Mouse (Mus musculus) liver (tissue): ENCODE data around the gene 2900026A02Rik.

Experiments
- DNase-seq: peaks from one replicate; pipeline ENCODE4 v3.0.0-alpha.2; 2020; ENCODE audit warnings: mixed read lengths

2900026A02Rik gene

DNA sequence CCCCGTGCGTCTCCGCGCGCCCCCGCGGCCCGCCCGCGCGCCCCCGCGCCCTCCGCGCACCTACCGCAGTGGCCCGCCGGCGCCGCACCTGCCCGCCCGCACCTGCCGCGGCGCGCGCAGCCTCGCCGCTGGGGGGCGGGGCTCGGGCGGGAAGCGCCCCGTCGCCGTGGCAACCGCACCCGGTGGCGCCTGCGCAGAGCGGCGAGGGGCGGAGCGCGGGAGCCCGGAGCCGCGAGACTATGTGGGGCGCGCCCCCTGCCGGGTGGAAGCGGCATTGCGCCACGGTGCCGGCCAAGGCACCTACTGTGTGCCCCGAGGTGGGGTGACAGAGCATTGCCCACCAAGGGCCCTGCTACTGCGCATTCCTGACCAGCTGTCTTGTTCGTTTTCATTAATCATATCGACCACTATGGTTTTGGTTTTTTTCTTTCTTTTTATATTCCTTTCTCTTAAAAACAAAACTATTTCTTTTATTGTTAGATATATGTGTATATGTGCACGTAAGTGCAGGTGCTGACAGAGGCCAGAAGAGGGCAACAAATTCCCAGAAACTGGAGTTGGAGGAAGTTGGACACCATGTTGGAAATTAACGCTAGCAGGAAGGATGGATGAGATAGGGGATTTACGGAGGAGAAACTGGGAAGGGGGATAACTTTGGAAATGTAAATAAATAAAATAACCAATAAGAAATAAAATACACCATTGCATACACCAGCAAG, at the start of gene 2900026A02Rik:
Gene 2900026A02Rik (minus strand): TSS at position 90 of the 719 bp plus-strand sequence.
- peak; percentile 70 for DNase-seq

DNA sequence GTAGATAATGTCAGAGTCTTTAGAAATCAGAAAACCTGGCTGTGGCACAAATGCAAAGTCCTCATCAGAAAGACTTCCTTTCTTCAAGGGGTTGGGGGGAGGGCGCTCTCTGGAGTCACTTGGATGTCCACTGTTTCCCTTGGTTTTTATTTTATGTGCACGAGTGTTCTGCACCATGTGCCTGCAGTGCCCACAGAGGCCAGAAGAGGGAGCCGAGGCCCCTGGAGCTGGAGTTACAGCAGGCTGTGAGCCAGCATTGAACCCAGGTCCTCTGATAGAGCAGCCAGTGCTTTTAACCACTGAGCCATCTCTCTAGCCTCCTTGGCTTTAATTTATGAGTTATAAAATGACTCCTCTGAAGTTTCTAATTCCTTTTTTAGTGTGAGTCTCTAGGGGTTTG, 49.0 kb upstream of the 2900026A02Rik start:
- no peak for DNase-seq

DNA sequence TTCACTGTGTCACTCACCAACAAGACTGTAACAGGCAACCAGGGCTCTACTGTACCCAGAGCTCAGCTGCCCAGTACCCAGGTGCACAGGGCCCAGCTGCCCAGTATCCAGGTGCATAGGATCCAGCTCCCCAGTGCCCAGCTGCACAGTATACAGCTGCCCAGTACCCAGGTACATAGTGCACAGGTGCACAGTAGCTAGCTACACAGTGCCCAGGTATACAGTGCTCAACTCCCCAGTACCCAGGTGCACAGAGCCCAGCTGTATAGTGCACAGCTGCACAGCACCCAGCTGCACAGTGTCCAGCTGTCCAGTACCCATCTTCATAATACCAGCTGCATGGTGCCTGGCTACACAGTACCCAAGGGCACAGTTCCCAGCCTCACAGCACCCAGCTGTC, 47.2 kb upstream of the 2900026A02Rik start:
- DNase-seq = no peak

DNA sequence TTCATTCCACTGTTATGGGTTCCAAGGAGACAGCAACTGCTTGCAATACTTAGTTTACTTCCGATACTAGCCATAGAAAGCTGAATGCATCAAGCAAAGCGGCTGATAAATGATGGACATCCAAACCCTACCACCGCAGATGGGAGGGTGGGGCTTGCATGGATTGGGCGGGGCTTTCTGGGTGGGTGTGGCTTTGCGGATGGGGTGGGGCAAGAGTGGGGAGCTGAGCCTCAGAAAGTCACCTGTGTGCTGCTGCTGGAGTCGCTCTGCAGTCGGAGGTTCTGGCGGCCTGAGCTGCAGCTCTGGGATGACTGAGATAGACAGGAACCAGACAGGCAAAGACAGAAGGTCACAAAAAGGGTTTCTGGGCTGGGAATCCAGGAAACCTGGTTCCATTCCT, 44.6 kb upstream of the 2900026A02Rik start:
- no peak for DNase-seq

DNA sequence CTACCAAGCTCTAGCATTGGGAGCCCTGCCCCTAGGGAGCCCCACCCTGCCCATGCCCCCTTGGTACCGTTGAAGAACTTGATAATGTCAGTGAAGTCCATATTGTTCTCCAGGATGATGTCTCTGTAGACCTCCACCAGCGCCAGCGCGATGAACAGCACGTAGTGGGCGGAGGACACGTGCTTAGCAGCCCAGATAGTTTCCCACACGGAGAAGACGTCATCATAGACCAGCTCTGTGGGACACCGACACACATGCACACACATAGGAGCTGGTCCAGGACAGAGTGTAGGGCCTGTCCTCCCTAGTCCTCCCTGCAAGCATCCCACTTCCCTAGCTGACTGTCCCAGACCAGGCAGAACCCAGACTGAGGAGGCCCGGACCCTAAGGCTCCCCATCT, 29.8 kb upstream of the 2900026A02Rik start:
- no peak for DNase-seq

DNA sequence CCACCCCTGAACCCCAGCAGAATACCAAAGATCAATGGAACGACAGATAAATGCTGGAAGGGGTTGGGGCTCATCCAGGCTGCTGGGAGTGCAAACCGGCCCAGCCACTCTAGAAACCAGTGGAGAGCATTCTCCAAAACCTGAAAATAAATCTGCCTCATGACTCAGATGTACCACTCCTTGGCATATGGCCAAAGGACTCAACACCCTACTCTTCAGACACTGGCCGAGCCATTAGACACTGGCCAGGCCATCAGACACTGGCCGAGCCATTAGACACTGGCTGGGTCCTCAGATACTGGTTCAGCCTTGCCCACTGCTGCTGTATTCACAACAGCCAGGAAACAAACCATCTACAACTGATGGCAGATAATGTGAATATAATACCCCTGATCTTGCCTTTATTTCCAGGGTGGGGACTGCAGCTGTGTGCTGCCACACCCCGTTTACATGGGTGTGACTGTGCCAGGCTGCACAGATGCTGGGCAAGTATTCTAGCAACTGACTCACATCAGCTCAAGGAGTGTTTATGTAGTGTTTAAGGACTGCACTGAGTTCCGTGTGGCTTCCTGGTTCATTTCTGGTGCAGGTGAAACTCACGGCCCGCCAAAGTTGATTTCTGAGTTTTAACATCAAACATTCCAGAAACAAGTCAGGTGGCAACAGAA, 28.4 kb upstream of the 2900026A02Rik start:
- no peak for DNase-seq

DNA sequence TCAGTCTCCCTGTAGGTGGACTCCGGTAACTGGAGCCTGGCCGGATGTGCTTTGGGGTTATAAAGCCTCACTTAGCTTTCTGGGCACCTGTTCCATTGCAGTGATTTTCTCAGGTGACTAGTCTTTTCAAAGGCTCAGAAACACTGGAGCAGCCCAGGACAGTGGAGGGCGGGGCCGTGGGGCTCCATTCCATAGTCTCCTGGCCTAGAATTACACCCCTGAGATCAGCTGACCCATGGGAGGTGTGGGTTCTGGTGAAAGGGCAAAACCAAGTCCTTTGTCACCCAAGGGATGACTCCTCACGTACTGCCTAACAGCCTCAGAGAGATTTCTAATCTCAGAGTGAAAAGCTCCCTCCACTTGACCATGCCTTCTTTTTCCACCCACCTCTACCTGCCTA, 9.2 kb upstream of the 2900026A02Rik start:
- no peak for DNase-seq

DNA sequence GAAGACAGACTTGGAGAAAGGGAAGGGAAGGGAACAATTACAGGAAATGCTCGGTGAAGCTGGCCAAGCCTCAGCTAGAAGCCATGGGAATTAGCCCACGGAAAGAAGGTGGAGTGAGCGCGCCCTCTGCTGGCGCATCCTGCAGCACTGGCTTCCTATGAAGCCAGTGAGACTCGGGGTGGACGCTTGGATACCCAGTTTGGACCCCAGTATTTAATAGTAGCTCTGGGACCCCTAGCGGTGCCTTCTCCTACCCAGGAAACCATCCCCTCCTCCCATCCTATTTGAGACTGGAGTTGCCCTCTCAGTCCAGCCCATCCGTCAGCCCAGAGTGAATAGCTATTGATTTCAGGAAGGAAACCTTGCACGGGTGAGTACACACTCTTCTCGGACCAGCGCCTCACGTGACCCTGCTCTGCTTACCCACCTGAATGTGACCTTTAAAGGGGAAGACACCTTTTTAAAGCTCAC, 5.6 kb upstream of the 2900026A02Rik start, which contains the start of gene Tmem211:
Gene Tmem211 (plus strand): TSS at position 278 of the 471 bp plus-strand sequence.
- DNase-seq = peak; percentile 78

DNA sequence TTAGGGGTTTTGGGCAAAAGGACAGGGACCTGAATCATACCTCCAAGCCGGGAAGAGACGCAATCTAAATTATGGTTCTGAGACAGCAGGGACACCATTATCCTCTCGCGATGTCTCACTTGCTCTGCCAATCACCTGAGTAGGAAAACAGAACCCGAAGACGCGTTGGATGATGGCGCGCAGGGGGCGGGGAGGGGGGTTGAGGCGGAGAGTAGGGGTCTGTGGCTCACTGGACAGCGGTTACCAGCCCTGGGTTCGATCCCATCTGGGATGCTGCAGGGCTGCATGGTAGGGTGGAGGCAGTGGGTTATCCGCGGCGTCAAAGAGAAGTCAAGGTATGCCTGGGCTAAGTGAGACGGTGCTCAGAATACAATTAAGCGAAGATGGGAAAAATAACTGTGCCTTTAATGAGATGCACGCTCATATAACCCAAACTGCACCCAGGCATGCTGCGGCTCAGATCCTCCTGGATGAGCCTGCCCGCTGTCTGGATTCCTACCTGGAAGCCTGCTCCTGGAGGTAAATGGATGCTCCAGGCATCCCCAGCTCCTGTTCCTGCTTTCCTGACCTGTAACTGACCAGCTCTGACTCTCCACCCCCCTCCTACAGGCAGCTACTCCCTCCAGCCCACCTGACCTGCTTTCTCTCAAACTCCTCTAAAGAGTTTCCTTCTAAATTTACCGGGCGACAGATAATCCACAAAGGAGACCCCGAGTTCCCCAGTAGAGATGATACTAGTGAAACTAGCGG, 4.8 kb upstream of the 2900026A02Rik start:
- no peak for DNase-seq

DNA sequence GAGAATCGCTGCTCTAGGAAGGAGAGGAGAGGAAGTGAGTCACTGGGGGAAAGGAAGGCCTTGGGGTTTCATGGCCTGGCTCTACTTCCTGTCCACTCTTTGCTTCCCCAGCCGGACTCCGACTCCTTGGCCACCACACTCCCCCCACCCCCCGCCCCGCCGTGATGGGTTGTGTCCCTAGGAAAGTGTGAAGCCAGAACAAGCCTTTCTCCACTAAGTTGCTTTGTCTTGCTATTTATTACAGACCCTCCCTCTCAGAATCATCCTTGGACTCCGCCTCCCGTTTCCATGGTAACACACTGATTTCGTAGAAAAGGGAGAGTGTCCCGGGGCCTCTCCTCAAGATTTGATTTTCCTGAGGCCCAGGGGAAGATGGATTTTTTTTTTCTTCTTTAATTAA, 4.2 kb upstream of the 2900026A02Rik start:
- DNase-seq = no peak

DNA sequence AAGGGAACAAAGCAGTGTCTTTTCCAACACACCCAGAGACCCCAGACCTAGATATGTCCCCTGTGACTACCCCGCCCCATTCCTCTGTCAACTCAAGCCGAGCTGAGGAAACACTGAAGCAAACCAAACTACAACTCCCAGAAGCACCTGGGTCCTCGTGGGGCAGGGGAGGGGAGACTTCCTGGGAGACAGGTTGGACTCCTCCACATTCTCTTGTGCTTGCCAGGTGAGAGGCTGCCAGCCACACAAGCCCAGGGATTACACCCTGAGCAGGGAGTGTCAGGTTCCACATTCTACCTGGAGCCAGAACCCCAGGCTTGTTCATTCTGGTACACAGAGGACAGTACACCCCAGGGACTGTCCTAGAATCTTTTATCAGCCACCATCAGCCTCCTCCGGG, 2.9 kb upstream of the 2900026A02Rik start:
- no peak for DNase-seq

DNA sequence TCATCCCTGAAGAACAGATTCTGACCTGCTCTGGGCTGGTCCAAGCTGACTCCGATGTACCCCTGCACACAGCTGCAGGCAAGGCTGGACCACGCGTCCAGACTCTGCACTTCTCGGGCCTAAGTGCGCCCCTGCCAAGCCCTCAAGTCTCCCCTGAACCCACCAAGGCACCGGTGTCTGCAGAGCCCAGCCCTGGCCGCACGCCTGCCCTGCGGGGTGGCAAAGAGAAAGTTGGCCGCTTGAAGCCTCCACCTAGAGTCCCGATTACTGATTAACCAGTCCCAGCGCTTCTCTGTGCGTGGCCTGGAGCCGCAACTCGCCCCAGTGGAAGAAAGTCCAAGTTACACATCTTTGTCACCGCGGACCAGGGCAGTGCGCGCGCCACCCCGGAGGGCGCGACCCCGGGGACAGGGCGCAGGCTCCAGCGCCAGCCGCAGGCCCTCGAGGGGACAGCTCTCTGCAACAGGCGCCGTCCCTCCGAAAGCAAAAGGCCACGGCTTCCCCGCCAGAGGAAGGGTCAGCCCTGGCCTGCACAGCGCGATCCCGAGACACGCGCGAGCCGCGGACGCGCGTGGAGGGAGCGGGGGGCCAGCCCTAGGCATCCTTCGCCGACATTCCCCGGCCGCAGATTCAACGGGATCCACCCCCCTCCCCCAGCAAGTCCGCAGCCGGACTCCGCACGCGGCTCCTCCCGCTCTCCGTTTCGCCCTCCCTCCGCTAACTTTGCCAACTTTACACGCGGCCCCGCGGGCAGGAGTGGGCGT, 471 bp downstream of the 2900026A02Rik start:
- DNase-seq = peak; percentile 51

DNA sequence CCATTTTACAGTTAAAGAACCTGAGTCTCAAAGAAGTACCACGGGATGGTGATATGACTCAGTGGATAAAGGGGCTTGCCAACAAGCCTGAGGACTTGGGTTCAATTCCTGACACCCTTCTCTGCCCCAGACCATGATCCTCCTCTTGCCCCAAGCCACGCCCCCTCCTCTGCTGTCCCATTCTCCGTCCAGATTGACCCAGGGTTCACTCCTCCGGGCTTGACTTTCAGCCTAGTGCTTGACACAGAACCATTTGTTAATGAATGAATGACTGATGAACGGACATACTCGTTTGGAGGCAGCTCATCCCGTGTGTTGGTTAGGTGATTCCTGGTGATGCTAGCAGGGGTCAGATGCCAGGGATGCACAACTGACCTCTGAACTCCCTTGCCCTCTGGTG, 1.2 kb downstream of the 2900026A02Rik start:
- no peak for DNase-seq

DNA sequence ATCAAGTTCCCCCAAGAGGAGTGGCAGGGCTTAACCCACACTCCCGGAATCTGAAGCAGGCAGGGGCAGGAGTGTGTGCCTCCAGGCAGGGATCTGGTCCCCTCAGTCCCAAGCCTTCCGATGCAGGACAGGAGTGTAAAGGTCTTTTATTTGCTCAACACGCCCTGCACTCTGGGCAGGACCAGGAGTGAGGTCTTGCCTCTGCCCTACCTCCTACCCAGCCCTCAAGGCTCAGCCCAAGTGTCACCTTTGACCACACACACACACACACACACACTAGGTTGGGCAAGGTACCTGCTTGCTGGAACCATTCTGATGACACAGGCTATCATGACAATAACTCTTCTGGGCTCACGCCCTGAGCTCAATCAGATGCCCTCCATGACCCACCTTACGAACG, 1.6 kb downstream of the 2900026A02Rik start:
- DNase-seq = no peak

DNA sequence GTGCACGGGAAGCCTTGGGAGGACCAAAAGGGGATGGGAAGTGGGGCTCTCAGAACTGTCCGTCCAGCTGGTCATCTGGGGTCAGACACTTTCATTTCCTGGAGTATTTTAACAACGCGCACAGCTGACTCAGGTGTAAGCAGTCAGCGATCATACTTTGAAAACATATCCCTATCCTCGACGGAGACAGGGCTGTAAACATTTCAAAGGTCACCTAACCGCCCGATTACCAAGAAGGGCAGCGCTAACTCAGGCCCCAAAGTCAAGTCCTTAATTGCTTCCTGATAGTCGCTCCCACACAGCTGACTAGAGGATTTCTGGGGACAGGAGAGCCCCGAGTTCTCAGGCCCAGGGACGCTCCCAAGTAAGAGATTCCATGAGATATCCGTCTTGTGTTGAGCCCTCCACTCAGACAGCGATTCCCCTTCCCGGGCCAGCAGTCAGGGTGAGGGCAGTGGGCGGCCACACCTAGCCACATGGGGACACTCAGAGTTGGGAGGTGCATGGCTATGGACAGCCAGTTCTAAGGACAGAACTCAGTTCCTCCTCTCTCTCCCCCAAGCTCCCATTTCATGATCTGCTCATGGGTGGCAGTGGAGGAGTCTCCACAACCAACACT, 2.3 kb downstream of the 2900026A02Rik start:
- DNase-seq = no peak

DNA sequence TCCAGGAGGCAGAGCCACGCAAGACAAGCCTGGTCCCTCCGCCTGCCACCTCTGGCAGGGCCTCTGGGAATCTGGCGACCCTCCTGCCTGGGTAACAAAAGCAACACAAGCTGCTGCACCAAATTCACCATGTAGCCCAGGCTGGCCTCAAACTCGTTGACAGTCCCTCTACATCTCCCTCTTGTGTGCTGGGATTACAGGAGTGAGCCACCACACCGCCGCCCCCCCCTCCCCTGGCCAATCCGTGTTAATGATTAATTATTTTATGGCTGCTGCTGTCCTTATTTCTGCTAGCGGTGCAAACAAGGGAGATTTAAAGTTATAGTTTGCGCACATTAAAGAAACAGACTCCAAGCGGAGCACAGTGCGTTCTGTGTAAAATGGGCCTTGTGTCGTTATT, 4.0 kb downstream of the 2900026A02Rik start:
- DNase-seq = no peak

DNA sequence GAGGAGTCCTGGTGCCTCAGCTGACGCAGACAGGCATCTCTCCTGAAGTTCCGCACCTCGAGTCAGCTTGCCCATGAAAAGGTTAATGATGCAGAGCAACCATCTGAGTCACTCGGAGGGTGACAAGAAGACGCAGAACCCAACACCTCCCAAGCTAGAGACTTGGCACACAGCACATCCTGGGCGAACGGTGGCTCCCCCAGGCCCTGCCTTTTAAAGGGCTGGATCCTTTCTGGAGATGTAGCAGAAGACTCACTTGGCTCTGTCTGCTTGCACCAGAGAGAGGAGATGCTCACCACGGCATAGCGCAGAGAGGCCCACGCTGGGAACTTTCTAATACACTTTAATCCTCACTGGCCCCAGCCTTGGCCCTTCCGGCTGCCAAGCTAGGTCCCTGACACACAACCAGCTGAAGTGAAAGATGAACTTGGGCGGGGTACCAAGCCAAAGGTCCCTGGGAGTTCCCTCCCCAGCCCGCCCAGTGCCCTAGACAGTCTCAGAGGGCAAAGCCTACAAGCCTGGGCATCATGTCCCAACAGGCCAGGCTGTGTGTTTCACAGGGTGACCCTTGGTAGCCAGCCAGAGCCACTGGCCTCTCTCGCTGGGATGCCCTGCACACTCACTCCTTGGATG, 4.6 kb downstream of the 2900026A02Rik start:
- DNase-seq = no peak

DNA sequence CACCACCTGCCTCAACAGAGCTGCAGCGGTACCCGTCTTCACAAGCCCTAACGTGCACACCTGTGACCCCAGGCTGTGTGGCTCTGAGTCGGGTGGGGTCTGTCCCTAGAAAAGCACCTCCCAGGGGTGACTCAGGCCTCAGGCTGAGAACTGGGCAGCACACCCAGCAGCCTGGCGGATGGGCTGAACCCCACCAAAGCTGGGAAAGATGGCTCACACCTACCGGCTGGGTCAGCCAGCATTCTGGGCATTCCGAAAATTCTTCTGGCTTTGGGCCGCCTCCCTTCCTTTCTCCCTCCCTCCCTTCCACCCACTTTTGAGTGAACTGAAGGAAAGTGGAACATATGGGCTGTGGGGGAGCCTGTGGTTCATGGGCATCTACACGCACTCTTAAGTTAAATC, 5.4 kb downstream of the 2900026A02Rik start:
- DNase-seq = no peak

DNA sequence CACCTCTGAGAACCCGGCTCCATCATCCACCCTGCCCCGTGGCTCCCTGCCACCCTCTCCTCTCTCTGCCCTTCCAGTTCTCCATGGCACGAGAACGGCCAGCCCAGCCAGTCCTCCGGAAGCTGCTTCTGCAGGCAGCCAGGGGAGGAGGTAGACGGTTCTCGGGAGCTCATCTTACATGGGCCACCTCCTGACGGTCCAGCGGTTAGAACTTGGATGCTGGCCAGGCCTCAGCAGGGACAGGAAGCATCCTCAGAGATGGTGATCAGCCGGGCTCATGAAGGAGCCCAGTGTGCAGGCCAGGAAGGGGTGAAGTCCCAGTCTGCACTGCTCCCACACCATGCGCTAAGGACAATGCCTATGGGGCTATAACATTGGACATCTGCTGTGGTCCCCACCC, 6.6 kb downstream of the 2900026A02Rik start:
- DNase-seq = no peak

DNA sequence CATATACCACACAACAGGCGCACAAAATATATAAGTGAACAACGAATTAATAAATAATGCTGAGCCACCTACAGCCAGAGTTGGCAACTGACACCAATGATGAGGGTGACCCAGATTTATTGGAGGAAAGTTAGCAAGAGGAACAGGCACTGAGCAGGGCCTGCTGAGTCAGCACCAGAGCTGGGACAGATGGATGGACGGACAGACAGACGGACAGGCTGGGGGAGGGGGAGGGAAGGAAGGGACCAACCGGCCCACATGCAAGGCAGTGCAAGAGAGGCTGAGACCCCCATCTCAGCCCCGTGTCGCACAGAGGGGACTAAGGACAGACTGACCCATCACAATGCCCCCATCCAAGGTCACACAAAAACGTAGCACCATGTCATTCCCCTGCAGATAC, 7.0 kb downstream of the 2900026A02Rik start:
- DNase-seq = no peak

DNA sequence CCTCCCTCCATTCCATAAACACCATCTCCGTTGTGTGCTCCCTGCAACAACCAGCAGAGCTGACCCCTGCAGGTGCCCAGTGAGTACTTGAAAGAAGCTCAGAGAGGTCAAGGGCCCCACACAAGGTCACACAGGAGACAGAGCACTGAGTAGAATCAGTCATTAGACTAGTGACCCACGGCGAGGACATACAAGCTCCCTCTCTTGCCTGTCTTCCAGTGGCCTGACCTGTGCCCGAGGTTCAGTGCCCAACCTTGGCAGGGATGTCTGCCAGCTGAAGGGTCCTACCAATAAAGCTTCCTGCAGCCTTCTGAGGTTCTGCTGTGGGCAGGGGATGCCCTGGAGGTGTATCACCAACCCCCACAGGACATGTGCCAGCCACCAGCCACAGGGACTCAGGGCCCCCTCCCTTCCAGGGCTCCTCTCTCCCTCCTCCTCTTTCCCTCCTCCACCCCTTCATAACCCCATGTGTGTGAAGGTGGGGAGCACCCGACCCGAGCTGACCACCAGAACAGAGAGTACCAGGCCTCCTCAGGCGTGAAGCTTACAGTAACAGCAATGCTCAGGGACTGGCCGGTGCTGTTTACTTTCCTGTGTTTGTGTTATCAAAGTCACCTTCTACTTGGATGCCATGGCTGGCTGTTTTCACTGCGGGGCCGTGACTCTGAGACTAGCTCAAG, 8.7 kb downstream of the 2900026A02Rik start:
- no peak for DNase-seq
